Mouse (Mus musculus) 416B (cell line): Measurements from ENCODE around the gene Rcl1.

Experiments used
- DNase-seq: peaks from one replicate; pipeline ENCODE4 v3.0.0; 2011; ENCODE audit warnings: low read depth

The Rcl1 gene

GRCm38 (mm10) chr19:29151443-29151842 lies 50.3 kb downstream of the Rcl1 start:
- DNase-seq: no peak

DNA sequence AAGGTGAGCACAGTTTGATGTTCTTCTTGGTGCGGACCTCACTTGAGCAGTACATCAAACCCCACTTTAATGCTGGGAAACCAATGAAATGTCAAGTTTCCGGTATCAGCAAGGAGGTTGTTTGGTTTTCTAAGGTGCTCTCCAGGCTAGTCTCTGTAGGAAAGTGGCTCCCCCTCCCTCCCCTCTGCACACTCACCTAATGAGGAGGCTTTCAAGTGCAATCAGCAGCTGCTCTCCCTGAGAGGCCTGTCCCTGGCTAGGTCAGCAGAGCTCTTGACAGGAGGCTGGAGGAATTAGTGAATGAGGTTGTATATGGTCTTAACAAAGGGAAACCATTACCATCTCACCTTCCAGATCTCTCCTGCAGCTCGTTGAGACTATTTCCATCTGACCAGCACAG lies 54.4 kb downstream of the Rcl1 start:
- no peak for DNase-seq

- no peak for DNase-seq
These were observed 55.2 kb downstream of the Rcl1 start for GRCm38 (mm10) chr19:29156417-29156816.

DNA sequence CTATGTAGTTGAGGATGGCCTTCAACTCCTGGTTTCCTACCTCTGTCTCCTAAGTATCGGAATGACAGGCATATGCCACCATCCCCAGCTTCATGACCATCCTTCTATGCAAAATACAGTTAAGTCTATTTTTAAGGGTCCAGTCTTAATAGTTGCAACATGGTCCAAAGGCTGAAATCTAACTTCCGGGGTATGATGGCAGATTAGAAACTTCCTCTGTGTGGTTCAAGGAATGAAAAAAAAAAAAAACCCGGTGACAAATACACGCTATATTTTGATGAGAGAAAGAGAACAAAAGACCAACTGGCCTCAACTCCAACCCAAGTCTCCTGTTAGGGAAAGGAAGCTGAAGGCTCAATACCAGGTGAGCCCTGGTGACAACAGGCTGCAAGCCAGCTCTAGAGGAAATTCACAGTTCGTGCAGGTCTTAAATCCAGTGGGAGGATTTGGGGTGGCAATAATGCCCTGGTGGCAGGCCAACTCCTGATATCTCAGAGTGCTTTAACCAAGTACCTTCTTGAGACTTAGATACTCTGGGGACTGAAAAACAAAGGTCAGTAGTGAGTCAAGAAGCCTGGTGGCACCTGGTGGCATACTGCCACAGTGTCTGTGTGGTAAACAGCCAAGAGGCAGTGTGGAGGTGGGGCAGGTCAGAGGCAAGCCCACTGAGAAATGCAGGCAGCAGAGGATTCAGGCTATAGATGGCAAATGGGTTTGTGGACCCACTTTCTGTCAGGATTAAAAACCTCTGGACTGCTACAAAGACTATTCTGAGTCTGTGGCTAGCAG lies 56.7 kb downstream of the Rcl1 start:
- peak; percentile 59 for DNase-seq

GRCm38 (mm10) chr19:29158486-29158885 lies 57.3 kb downstream of the Rcl1 start:
- peak; percentile 65 for DNase-seq

DNA sequence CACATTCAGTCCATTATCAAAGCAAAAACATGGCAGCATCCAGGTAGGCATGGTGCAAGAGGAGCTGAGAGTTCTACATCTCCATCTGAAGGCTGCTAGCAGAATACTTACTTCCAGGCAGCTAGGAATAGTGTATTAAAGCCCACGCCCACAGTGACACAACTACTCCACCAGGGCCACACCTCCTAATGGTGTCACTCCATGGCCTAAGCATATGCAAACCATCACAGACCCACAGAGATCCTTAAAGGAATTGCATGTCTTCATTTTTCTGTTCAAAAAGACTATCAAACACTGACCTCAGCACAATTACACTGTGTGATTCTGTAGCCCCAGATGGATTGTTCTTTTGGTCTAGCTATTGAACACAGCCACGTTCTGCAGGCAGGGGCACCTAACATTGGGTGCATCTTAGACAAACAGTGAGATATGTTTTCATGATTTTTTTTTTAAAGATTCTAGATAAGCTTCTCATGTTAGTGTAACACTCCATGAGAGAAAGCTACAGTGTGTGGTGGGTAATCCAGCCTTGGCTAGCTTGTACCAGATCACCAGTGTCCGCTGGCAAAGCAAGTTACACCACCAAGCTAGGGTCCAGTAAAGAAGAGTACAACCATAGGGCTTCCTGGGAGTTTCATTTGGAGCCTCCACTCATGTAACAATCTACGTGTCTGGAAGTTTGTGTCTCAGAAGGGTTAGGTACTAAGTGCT lies 62.8 kb downstream of the Rcl1 start:
- DNase-seq: no peak

DNA sequence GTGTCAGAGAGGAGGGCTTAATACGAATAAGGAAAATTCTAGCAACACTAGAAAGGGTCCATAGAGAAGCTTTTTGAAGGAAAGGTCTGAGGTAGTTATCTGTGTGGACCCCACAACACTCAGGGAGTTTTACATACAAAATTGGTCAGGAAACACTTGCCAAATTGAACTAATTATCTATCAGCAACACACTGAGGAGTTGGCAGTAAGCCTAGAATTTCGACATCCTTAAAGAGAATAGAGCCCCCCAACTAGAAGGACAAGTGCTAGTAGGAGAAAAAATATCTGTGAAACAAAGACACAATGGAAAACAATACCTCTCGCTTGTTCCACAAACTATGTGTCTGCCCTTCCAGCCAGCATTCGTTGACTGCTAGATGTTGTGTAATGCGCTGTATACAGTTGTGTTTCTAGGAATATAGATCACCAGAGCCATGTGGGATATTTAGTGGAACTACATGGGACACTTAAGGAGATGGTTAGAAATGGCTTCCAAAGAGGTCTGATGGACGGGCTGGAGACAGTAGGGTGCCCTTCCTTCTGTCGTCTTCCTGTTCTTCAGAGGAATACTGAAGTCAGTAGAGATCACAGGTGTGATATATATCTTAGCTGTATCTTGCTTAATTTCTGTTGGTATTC lies 63.5 kb downstream of the Rcl1 start:
- DNase-seq: peak; percentile 79

DNA sequence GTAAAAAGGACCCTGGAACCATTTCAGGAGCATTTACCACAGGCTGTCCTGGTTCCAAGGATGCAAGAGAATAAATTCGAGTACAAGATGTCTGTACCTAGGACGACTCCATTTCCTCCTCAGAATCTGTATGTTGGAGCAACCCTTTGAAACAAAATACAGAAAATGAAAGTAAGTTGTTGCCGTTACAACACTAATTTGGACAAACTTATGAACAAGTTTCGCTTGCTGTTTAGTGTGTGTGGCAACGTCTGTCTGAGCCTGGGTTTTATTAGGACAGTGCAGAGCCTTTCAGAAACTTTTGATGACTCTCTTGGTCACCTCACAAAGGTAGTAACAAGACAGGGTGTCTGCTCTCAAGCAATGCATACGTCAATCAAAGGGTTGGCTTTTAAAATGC lies 66.8 kb downstream of the Rcl1 start:
- no peak for DNase-seq

DNA sequence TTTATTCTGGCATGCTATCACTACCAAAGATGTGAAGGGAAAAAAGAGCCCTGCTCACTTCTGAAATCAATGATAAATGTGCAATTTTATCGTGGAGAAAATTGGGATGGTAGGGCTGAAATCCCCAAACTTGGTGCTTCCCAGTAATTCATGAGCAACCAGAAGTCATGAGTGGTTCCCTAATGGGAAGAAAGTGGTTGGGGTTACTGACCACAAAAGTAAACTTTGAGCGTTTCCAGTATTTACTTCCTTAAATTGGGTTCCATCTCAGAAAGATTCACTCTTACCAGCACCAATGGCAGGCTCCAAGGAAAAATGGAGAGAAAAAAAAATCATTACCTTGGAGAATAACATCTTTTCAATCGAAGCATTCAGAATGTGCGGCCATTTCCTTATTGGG lies 79.2 kb downstream of the Rcl1 start:
- no peak for DNase-seq

- DNase-seq: no peak
These were observed 81.0 kb downstream of the Rcl1 start for GRCm38 (mm10) chr19:29182166-29182565.

GRCm38 (mm10) chr19:29185122-29185521 lies 83.9 kb downstream of the Rcl1 start:
- DNase-seq: peak; percentile 49

- peak; percentile 77 for DNase-seq
These were observed 84.5 kb downstream of the Rcl1 start for GRCm38 (mm10) chr19:29185552-29186232.

GRCm38 (mm10) chr19:29188879-29189278 lies 87.7 kb downstream of the Rcl1 start:
- DNase-seq: peak; percentile 39
